Mouse (Mus musculus) neural tube, embryonic 13.5 days (tissue): ENCODE data around the gene Nabp2. TPM values are rescaled to one million over a fixed set of nuclear protein-coding genes. Genes with fewer than 3 reads are reported as not detected.

Source experiments
- ATAC-seq: fragments of 200-750 bp; cut with Nextera tagmentation; 2 replicates; pipeline ENCODE4 v1.8.0; 2017; ENCODE audit warnings: low read depth, mild to moderate bottlenecking, moderate TSS enrichment, moderate library complexity
- H3K27ac ChIP-seq: fragments of 300-500 bp; sonication (generic); replicated peaks from 2 replicates; pipeline ENCODE4 v1.5.1; 2015; ENCODE audit warnings: moderate library complexity, mild to moderate bottlenecking, inconsistent platforms
- H3K27me3 ChIP-seq: fragments of 300-500 bp; sonication (generic); 2 replicates; pipeline ENCODE4 v1.6.1; 2015; ENCODE audit warnings: mild to moderate bottlenecking, inconsistent platforms
- H3K36me3 ChIP-seq: fragments of 300-500 bp; sonication (generic); 2 replicates; pipeline ENCODE4 v1.6.1; 2015; ENCODE audit warnings: mild to moderate bottlenecking, inconsistent platforms
- H3K4me1 ChIP-seq: fragments of 300-500 bp; sonication (generic); replicated peaks from 2 replicates; pipeline ENCODE4 v1.6.1; 2015; ENCODE audit warnings: inconsistent platforms
- H3K4me2 ChIP-seq: fragments of 300-500 bp; sonication (generic); 2 replicates; pipeline ENCODE4 v1.6.1; 2015; ENCODE audit warnings: inconsistent platforms, mild to moderate bottlenecking, moderate library complexity
- H3K4me3 ChIP-seq: fragments of 300-500 bp; sonication (generic); 2 replicates; pipeline ENCODE4 v1.5.1; 2015; ENCODE audit warnings: mild to moderate bottlenecking, inconsistent platforms
- H3K9ac ChIP-seq: fragments of 300-500 bp; sonication (generic); 2 replicates; pipeline ENCODE4 v1.6.1; 2015; ENCODE audit warnings: moderate library complexity, mild to moderate bottlenecking, inconsistent platforms
- H3K9me3 ChIP-seq: fragments of 300-500 bp; sonication (generic); 2 replicates; pipeline ENCODE4 v1.6.1; 2016; ENCODE audit warnings: inconsistent platforms
- WGBS: fragments of 180-500 bp; shearing (Covaris S2); methylation state at CpG from one replicate; pipeline ENCODE4 v1.1.7; 2015; 5-methylcytosine and 5-hydroxymethylcytosine counted together
- polyA plus RNA-seq: library from polyadenylated mRNA; unstranded; fragments of >200 nt; fragmentation: Nextera tagmentation; extraction: Ambion mirVana; gene quantifications from 2 replicates; pipeline ENCODE4 v1.2.1, GENCODE M21; 2015

Gene Nabp2
- polyA plus RNA-seq, 1 experiment from 2014 or later = 124 TPM

DNA sequence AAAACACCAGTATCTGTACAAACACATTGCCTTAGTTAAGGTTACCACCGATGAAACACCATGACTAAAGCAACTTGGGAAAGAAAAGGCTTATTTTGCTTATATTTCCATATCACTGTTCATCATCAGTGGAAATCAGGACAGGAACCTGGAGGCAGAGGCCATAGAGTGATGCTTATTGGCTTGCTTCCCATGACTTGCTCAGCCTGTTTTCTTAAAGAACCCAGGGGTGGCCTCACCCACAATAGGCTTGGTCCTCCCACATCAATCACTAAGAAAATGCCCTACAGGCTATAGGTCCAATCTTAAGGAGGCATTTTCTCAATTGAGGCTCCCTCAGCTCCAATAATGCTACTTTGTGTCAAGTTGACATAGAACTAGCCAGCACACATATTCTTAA lies 31.4 kb upstream of the Nabp2 start:
- no peak overlapping the region for H3K27ac ChIP-seq
- H3K9me3 ChIP-seq = no peaks in the 10 kb centered on the region
- H3K4me2 ChIP-seq = no peak overlapping the region
- WGBS = 90% methylated on average over 1 of the region's 1 CpGs
- no peak overlapping the region for H3K9ac ChIP-seq
- H3K4me3 ChIP-seq = no peak overlapping the region
- H3K36me3 ChIP-seq = peaks cover 48% of the 10 kb centered on the region
- H3K4me1 ChIP-seq = no peaks in the 10 kb centered on the region
- no peaks in the 10 kb centered on the region for H3K27me3 ChIP-seq
- ATAC-seq = no peak

DNA sequence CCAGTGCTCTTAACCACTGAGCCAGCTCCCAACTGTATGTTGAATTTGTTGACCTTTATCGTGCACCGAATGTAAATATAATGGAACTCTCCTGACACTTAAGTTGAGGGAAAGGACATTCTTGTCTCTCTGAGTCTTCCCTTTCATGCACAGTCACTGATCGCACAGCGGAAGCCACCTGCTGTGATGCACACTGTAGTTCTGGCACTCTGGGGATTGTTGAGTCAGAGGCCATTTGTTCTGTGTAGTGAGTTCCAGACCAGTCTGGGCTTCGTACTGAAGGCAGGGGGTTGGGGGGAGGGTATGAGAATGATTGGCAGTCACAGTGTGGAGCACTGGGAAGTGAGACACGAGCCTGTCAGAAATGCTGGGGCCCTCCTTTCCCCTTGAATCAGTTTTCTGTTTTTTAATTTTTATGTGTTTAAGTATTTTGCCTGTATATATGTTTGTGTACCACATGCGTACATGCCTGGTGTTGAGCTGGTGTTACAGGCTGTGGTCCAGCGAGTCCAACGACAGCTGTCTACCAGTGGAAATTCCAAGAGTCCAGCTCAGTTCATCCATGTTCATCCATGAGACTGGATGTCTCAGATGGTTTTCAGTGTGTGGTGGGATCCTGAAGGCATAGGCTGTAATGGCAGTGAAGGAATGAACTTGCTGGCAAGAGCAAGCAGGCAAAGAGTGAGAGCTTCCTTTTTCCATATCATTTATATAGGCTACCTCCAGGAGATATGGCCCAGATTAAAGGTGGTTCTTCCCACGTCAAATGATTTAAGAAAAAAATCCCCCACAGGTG lies 30.2 kb upstream of the Nabp2 start:
- Histone ChIP-seq H3K36me3 (peaks cover 60% of the 10 kb centered on the region), H3K4me2 (no peak overlapping the region), H3K27ac (no peak overlapping the region), H3K9me3 (no peaks in the 10 kb centered on the region), H3K9ac (no peak overlapping the region), H3K4me3 (no peak overlapping the region), H3K27me3 (no peaks in the 10 kb centered on the region), H3K4me1 (no peaks in the 10 kb centered on the region)
- no peak for ATAC-seq
- 87% methylated on average over 10 of the region's 10 CpGs for WGBS

DNA sequence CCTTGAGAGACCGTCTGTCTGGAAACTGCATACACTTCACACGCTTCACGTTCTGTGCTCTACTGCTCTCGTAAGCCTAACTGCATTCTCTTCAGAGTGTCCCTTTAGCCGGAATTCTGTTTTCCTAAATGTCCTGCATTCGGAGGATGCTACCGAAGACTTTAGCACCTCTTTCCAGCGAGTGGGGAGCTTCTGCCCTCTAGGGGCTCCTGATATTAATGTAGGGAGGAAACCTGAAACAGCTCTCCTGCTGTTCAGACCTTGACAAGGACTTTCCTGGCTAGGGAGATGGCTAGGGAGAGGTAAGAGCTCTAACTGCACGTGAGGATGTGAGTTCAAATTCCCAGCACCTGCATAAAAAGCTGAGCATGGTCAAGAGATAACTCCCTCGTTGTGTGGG lies 29.1 kb upstream of the Nabp2 start:
- Histone ChIP-seq H3K27ac (no peak overlapping the region), H3K36me3 (peaks cover 71% of the 10 kb centered on the region), H3K4me2 (no peak overlapping the region), H3K27me3 (no peaks in the 10 kb centered on the region), H3K4me3 (no peak overlapping the region), H3K9me3 (no peaks in the 10 kb centered on the region), H3K4me1 (peaks cover 3% of the 10 kb centered on the region; the same call in 1 of the 2 replicates), H3K9ac (no peak overlapping the region; the same call in 1 of the 2 replicates)
- 65% methylated on average over 10 of the region's 10 CpGs for WGBS
- no peak for ATAC-seq

DNA sequence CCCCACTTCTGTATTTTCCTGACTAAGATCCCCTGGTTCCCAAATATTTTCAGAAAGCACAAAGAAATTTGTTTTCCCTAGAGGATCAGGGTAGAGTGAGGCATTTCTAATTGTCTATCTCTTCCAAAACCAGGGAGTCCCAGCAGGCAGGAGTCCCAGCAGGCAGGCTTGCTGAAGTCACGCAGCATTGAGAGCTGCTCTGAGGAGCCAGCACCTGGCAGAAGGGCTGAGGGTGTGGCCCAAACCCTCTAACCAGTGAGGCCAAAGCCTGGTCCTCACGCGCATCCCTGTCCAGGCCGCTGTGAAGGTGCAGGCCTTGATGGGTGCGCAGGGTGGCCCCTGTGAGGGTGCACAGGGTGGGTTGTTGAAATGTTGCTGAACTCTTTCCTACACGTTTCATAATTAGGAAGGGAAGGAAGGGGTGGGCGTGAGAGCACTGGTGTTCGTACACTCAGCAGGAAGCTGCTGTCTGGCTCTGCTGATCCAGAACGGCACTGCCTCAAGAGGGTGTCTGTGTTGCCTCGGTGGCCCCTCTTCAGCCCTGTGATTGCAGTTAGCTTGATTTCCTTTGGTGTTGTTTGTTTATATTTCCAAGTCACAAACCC lies 27.5 kb upstream of the Nabp2 start:
- no peak for ATAC-seq
- H3K9me3 ChIP-seq = no peaks in the 10 kb centered on the region
- no peak overlapping the region for H3K4me3 ChIP-seq
- H3K9ac ChIP-seq = no peak overlapping the region
- no peak overlapping the region for H3K27ac ChIP-seq
- no peak overlapping the region for H3K4me2 ChIP-seq
- H3K27me3 ChIP-seq = no peaks in the 10 kb centered on the region
- 79% methylated on average over 10 of the region's 10 CpGs for WGBS
- peaks cover 10% of the 10 kb centered on the region; the same call in 1 of the 2 replicates for H3K4me1 ChIP-seq
- peaks cover 84% of the 10 kb centered on the region for H3K36me3 ChIP-seq

DNA sequence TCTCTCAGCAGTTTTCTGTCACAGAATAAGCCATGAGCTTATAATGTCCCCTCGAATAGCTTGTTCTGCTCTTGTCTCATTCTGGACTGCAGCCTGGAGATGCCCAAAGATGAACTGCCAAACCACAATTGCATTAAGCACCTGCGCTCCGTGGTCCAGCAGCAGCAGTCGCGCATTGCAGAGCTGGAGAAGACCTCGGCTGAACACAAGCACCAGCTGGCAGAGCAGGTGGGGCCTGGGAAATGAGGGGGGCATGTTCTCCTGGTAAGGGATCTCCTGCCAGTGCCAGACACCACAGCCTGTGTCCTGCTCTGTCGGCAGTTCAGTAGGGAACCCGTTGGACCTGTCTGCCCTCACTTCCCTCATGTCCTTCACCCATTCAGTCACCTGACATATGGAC lies 25.1 kb upstream of the Nabp2 start:
- Histone ChIP-seq H3K27ac (no peak overlapping the region), H3K4me1 (peaks cover 10% of the 10 kb centered on the region; the same call in 1 of the 2 replicates), H3K27me3 (no peaks in the 10 kb centered on the region), H3K36me3 (peaks cover 89% of the 10 kb centered on the region), H3K9me3 (no peaks in the 10 kb centered on the region), H3K4me3 (no peak overlapping the region), H3K9ac (no peak overlapping the region), H3K4me2 (no peak overlapping the region)
- ATAC-seq = no peak
- 80% methylated on average over 8 of the region's 8 CpGs for WGBS

DNA sequence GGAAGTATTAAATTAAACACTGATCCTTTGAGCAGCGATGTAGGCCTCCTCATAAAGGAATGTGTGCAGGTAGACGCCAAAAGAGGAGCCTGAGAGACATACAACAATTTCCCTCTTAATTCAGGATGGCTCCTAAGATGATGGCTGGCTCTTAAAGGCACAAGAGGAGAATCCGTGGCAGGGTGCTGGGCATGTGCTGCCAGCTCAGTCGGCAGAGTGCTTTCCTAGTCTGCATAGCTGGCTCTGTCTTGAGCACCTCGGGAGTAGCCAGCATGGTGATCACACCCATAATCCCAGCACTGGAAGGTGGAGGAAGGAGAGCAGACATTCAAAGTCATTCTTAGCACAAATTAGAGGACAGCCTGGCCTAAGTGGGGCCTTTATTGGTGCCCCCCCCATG lies 24.6 kb upstream of the Nabp2 start:
- ATAC-seq = no peak
- no peak overlapping the region for H3K4me3 ChIP-seq
- peaks cover 10% of the 10 kb centered on the region; the same call in 1 of the 2 replicates for H3K4me1 ChIP-seq
- peak overlapping the region; percentile 4; the same call in 1 of the 2 replicates for H3K27ac ChIP-seq
- no peak overlapping the region for H3K4me2 ChIP-seq
- H3K9ac ChIP-seq = no peak overlapping the region
- H3K9me3 ChIP-seq = no peaks in the 10 kb centered on the region
- no peaks in the 10 kb centered on the region for H3K27me3 ChIP-seq
- peaks cover 89% of the 10 kb centered on the region for H3K36me3 ChIP-seq
- WGBS = 88% methylated on average over 5 of the region's 5 CpGs

DNA sequence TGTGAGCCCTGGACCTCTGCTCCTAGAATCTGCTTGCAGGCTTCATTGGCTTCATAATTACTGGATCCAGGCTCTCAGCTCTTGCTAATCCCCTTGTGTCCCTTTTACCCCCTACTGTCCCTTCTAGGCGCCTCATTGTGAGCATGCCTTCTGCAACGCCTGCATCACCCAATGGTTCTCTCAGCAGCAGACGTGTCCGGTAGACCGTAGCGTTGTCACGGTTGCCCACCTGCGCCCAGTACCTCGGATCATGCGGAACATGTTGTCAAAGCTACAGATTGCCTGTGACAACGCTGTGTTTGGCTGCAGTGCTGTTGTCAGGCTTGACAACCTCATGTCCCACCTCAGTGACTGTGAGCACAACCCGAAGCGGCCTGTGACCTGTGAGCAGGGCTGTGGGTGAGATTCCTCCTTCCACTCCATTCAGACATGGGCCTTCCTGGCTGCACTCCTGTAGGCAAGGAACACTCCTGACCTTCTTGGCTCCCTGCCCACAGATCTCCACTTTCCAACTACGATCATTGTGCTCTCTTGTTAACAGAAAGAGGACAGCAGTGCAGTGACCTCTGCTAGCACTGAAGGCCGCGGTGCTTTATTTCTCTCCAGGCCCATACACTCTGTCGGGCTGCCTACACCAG lies 24.0 kb upstream of the Nabp2 start:
- Histone ChIP-seq H3K4me2 (no peak overlapping the region), H3K27me3 (no peaks in the 10 kb centered on the region), H3K27ac (peak overlapping the region; percentile 4; the same call in 1 of the 2 replicates), H3K4me3 (no peak overlapping the region), H3K9me3 (no peaks in the 10 kb centered on the region), H3K9ac (no peak overlapping the region), H3K36me3 (peaks cover 89% of the 10 kb centered on the region), H3K4me1 (peaks cover 10% of the 10 kb centered on the region; the same call in 1 of the 2 replicates)
- WGBS = 83% methylated on average over 17 of the region's 17 CpGs
- no peak for ATAC-seq

DNA sequence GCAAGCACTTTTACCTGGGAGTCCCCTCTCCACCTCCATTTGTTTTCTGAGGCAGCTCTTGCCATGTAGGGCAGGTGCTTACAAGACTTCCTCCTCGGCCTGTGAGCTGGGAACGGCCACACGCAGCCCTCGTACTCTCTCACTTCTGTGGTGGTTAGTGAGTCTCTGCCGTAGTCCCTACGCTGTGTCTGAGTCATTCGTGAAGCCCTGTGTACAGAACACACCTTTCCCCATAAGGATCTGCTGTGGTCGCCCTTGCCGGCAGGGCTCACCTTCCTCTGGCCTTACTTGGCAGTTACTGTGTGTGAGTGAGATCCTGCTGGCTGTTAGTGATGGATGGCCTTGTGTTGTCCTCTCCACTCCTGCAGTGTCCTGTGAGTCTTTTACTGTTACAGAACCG lies 23.4 kb upstream of the Nabp2 start:
- no peak for ATAC-seq
- 0 out of 2 replicates have a peak overlapping the region, but pooled peaks have one; percentile 4 for H3K27ac ChIP-seq
- H3K4me3 ChIP-seq = no peak overlapping the region
- no peaks in the 10 kb centered on the region for H3K9me3 ChIP-seq
- no peak overlapping the region for H3K9ac ChIP-seq
- H3K4me2 ChIP-seq = no peak overlapping the region
- WGBS = 93% methylated on average over 10 of the region's 10 CpGs
- H3K4me1 ChIP-seq = peaks cover 10% of the 10 kb centered on the region; the same call in 1 of the 2 replicates
- H3K27me3 ChIP-seq = no peaks in the 10 kb centered on the region
- peaks cover 89% of the 10 kb centered on the region for H3K36me3 ChIP-seq

DNA sequence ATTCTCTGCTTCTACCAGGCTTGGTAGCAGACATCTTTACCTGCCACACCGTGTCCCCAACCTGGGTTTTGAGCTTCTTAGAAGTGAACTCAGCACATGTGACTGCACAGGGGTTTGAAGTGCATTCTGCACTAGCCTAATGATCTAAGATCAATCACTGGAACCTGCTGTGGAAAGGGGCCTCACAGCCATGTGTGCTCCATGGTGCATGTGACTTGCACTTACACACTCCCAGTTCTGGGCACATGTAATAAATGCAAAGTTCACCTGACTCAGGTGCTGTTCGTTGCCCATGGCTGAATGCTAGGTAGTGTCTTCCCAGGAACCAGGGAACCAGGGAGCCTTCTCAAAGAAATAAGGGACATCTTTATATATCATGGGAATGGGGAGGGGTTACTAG lies 22.1 kb upstream of the Nabp2 start:
- no peak for ATAC-seq

DNA sequence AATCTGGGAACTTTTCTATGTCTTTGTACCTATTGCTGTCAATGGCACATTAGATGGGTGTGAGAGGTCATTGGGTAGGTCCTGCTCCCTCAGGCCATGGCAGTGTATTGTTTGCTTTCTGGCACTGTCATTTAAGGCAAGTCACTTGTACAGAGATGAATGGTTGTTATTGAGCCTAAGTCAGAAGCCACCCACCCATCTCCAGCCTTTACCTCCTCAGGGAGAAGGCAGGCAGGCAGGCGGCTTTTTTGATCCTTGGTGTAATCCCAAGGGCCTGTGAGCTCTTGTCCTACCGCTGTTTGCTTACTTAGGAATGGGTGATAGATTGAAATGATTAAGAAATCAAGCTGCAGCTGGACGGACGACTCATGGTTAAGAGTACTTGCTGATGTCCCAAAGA lies 18.2 kb upstream of the Nabp2 start:
- H3K27me3 ChIP-seq = no peaks in the 10 kb centered on the region
- H3K4me1 ChIP-seq = no peaks in the 10 kb centered on the region
- H3K4me2 ChIP-seq = no peak overlapping the region
- ATAC-seq = no peak
- no peak overlapping the region for H3K9ac ChIP-seq
- no peak overlapping the region for H3K4me3 ChIP-seq
- 88% methylated on average over 4 of the region's 4 CpGs for WGBS
- H3K27ac ChIP-seq = no peak overlapping the region
- H3K36me3 ChIP-seq = peaks cover 76% of the 10 kb centered on the region
- no peaks in the 10 kb centered on the region for H3K9me3 ChIP-seq

More for the DNA sequence above, 22.1 kb upstream of the Nabp2 start:
- Histone ChIP-seq H3K4me2 (no peak overlapping the region), H3K9me3 (no peaks in the 10 kb centered on the region), H3K4me1 (peaks cover 10% of the 10 kb centered on the region; the same call in 1 of the 2 replicates), H3K4me3 (no peak overlapping the region), H3K27me3 (no peaks in the 10 kb centered on the region), H3K27ac (no peak overlapping the region), H3K9ac (no peak overlapping the region), H3K36me3 (peaks cover 89% of the 10 kb centered on the region)
- 99% methylated on average over 2 of the region's 2 CpGs for WGBS

DNA sequence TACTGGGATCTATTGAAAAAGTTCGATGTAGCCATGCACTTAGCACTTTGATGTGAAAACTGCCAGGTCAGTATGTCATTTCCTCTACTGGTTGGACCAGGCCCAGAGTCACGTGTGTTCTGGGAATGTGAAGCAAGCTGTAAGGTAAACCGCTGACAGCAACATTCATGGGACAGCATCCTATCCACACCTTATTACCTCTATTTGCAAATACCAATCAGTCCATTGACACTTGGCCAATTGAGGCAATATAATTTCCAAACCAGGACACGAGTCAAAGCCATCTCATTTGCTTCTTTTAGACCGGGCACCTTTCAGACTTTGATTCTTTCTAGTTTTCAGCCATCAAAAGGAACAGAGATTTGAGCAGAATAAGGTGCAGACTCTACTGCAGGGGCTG lies 17.8 kb upstream of the Nabp2 start:
- no peak overlapping the region for H3K9ac ChIP-seq
- no peak overlapping the region for H3K4me3 ChIP-seq
- no peak overlapping the region for H3K4me2 ChIP-seq
- peaks cover 76% of the 10 kb centered on the region for H3K36me3 ChIP-seq
- no peaks in the 10 kb centered on the region for H3K9me3 ChIP-seq
- WGBS = 90% methylated on average over 5 of the region's 5 CpGs
- no peak overlapping the region for H3K27ac ChIP-seq
- H3K4me1 ChIP-seq = no peaks in the 10 kb centered on the region
- ATAC-seq = no peak
- no peaks in the 10 kb centered on the region for H3K27me3 ChIP-seq

DNA sequence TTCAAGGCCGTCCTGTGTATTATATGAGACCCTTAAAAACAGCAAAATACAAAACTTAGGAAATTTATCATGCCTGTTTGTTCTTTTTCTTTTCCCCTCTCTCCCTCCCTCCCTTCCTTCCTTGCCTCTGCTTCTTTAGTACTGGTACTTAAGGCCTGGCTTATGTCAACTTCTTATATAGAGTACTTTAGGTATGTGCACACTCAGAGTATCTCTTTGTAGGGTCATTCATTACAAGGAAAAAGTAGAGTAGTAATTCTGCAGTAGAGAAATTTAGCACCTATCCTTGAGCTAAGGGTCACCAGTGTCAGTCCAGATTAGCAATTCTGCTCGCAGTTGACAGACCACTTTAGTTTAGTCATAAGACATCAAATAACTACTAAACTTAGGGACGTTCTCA lies 14.0 kb upstream of the Nabp2 start:
- Histone ChIP-seq H3K27ac (no peak overlapping the region), H3K4me2 (no peak overlapping the region), H3K4me3 (no peak overlapping the region), H3K27me3 (no peaks in the 10 kb centered on the region), H3K4me1 (no peaks in the 10 kb centered on the region), H3K9ac (no peak overlapping the region), H3K9me3 (no peaks in the 10 kb centered on the region), H3K36me3 (peaks cover 85% of the 10 kb centered on the region)
- WGBS = 94% methylated on average over 3 of the region's 3 CpGs
- ATAC-seq = no peak
